Mouse (Mus musculus): ENCODE measurements around the gene Sephs2.

- TF ChIP-seq TAL1 (IDR thresholded peaks at IDR 0.05; ENCODE audit: low read length) (no peak), GATA1 (IDR thresholded peaks at IDR 0.05; ENCODE audit: low read length) (no peak)
These were observed 2.7 kb upstream of the Sephs2 start for GRCm38 (mm10) chr7:127276519-127276961.
